Mouse (Mus musculus) urinary bladder, postnatal 4 days (tissue): Measurements from ENCODE around the gene Cavin3.
A peak's percentile ranks its signal among the peaks of the same experiment; 100 is the strongest.

Experiments
- DNase-seq, 2 experiments: peaks; one replicate each; pipeline ENCODE4 v3.0.0; 2021 to 2022; ENCODE audit warnings: low spot score in 2 of 2

Gene Cavin3

GRCm38 (mm10) chr7:105481505-105482411, at the start of gene Cavin3:
Gene Cavin3 (minus strand): TSS chr7:105482300.
- peak; percentile 88 to 91 for DNase-seq

GRCm38 (mm10) chr7:105528094-105528493, 46.0 kb upstream of the Cavin3 start:
- DNase-seq: no peak

DNA sequence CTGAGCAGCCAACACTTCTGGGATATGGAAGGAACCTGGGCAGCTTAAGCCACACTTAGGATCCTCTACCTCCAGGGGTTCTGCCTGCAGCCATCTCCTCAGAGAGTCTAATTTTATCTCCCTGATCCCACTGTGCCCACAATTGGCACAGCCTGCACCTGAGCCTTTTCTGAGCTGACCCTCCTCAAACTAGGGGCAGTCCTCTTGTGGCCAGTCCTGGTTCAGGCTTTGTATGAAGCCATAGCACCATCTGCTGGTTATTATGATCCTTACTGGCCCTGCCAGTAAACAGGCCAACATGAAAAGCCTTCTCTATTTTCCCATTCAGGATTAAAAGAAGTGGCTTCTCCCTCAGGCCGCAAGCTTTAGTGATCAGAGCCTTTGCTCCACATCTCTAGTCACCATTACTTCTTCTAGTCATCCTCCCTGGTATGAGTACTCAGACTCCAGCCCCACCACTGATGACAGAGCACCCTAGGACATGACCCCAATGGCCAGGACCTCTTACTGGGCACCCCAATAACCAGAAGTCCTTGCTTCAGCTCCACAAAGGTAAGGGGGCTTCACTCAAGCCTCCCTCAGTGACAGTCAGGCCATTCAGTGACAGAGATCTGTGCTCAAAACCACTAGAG, 45.3 kb upstream of the Cavin3 start:
- no peak for DNase-seq

- DNase-seq: no peak
Observed at GRCm38 (mm10) chr7:105524222-105524621, 42.1 kb upstream of the Cavin3 start.

GRCm38 (mm10) chr7:105520201-105520600, 38.1 kb upstream of the Cavin3 start:
- DNase-seq: no peak

DNA sequence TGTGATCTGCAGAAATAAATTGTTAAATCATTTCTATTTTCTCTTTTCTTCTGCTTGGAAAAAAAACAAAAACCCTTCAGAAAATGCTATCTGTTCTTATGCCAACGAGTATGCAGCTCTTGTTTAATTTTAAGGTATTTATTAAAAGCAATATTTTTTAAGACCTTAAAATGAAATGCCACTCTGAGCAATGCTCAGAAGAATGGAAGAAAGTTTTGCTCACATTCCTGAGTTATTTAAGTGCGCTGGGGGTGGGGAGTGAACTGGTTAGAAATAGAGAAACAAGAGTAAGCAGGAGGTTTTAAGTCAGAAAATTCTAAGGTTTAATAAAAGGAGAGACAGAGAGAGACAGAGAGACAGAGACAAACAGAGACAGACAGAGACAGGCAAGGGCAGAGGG, 37.7 kb upstream of the Cavin3 start:
- no peak for DNase-seq

- DNase-seq: no peak
Observed at GRCm38 (mm10) chr7:105519336-105519735, 37.2 kb upstream of the Cavin3 start.

DNA sequence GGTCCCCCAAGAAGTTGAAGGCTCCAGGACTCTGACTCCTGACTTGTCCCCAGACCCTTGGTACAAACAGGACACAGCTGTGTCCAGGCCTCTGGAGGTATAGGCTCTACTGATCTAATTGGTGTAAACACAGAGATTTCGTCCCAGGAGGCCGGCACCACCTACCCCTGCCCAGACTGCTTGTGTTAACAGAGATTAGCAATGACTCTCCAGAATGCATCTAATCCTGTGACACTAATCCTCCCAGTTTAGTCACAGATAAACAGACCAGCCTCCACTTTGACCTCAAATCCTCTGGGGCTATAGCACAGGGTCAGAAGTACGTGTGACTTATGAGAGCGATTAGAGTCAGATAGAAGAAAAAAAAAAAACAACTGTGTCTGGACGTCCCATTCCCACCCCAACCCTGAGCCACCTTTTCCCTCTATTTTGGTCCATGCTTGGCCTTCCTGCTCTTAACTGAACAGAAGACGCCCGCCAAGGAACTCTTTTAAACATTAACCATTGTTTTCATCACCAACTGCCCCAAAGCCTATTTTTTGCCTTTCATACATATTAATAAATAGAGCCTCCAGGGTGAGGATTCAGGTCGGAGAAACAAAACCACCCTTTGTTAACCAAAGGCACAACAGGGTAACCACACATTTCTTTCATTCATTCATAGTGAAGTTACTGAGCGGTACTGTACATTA, 34.7 kb upstream of the Cavin3 start:
- DNase-seq: no peak

DNA sequence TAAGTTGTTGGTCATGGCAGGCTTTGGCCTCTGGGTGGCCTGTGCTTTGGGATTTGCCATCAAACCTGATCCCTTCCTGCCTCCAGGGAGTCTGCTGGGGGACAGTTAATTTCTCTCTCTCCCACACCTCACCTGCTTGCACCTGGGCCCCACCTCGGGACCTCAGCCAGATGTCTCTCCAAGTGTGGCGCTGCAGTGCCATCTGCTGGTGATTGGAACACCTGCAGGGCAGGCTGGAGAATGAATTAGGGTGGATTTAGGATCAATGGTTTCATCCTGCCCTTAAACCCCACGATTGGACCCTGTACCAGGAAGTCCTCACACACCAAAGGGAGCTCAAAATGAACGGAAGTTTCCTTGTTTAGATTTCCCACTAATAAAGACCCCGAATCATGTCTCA, 33.1 kb upstream of the Cavin3 start:
- peak; percentile 21 to 66 for DNase-seq

- DNase-seq: no peak
Observed at GRCm38 (mm10) chr7:105514561-105514960, 32.5 kb upstream of the Cavin3 start.

- no peak for DNase-seq
Observed at GRCm38 (mm10) chr7:105513845-105514291, 31.8 kb upstream of the Cavin3 start.

DNA sequence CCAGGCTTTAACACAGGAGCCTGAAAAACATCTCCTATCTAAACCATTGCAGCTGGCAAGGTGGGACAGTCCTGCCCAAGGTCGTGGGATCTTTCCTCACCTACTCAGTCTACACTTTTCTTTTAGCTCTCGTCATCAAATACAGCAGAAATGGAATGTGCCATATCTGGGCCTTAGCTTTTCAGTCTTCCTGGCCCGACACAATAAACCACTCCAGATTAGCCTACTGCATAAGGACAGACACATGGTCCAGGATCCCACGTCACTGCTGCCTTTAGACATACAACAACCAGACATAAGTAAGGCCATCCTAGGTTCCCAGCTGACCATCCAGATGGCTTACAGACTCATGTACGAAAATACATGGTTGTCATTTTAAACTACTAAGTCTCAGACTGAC, 28.0 kb upstream of the Cavin3 start:
- DNase-seq: no peak

- no peak for DNase-seq
Observed at GRCm38 (mm10) chr7:105507257-105507656, 25.2 kb upstream of the Cavin3 start.

DNA sequence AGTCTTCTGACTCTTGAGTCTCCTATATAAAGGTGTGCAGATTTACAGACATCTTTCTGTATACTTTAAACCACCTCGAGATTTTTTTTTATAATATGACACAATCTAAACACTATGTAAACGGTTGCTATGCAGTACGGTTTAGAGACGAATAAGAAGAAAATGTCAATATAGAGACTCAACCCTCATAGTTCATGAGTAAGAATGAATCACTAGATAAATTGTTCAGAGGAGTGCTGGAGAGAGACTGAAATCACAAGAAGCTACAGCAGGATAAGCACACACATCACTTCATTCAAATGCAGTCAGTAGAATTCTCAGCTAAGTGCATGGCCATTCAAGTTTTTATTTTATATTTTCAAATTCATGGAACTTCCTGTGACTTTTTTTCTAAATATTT, 19.9 kb upstream of the Cavin3 start:
- DNase-seq: no peak

DNA sequence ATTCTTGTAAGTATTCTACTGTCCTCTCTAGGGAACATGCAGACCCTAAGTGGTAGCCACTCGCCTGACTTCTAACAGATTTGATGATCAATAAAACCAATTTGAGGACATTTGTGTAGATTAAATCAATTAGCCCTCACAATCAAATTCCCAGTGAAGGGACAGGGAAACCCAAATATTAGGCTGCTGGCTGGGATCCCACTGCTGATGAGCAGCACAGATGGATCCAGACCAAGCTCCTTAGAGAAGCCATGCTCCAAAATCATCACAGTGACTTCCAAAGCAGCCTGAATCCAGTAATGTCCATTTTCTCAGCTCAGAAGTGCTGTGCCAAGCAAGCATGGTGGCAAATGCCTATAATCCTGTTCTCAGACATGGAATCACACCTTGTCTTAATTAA, 17.6 kb upstream of the Cavin3 start:
- no peak for DNase-seq

- DNase-seq: no peak
Observed at GRCm38 (mm10) chr7:105498854-105499492, 16.9 kb upstream of the Cavin3 start.

GRCm38 (mm10) chr7:105497881-105498280, 15.8 kb upstream of the Cavin3 start:
- no peak for DNase-seq

DNA sequence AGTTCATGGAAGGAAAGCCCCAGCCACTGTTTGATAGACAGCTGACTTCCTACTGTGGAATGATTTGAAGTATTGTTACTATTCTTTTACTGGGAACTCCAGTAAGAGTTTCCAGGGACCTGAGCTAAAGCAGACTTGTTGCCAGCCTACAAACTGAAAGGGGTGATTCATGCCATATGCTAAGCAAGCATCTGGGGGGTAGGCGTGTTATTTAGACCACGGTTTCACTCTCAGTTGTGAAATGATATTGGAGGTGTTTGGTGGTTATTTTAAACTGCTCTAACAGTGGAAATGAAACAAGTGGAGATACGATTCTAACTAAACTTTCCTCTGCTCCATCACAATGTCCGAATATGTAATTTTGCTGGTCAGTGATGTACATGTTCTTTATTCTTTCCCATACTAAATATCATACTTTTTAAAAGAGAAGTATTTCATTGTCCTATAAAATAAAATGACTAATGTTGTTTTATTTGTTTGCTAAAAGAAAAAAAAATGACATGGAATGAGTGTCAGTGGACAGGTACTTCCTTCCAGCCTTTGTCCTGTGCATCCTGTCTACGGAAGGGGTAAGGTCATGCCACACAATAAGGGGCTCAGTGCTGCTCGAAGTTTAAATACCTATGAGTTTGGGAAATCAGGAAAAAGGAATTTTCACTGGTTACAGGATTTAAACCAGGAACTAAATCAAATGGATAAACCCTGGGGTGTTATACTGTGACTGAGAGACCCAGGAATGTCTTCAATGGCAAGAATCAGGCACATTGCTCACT, 5.2 kb upstream of the Cavin3 start:
- no peak for DNase-seq

DNA sequence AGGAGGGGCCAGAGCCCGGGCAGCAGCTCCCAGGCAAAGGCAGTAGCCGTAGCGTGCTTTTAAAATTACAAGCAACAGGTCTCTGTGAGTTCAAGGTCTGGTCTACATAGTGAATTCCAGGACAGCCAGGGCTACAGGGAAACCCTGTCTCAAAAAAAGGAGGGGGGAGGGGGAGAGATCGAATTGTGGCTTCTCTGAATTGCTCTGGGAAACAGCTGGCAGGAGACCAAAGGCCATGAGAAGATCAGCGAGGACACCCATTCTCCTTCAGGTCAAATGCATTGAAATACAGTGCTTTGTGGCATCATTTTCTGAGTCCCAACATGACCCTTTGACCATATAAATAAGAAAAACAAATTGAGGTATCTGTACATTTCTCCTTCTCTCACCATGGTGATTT, 2.9 kb upstream of the Cavin3 start:
- no peak for DNase-seq

- peak; percentile 73 to 79 for DNase-seq
Observed at GRCm38 (mm10) chr7:105482426-105482825, 326 bp upstream of the Cavin3 start.
